Mouse (Mus musculus) small intestine, adult 2 months (tissue): ENCODE results near the gene Luc7l3. TPM values are rescaled to one million over a fixed set of nuclear protein-coding genes. Genes with fewer than 3 reads are reported as not detected.

ENCODE experiments used
- H3K27ac ChIP-seq: fragments of 200-500 bp; 2 replicates; pipeline ENCODE4 v1.5.1; 2012; ENCODE audit warnings: low read depth, low read length, control low read depth, inconsistent platforms; ENCODE audit not compliant: insufficient read depth
- H3K27me3 ChIP-seq: fragments of 200-500 bp; 2 replicates; pipeline ENCODE4 v1.6.1; 2012; ENCODE audit warnings: mild to moderate bottlenecking, moderate library complexity, low read length, inconsistent platforms; ENCODE audit not compliant: control insufficient read depth, insufficient read depth
- H3K36me3 ChIP-seq: fragments of 200-500 bp; 2 replicates; pipeline ENCODE4 v1.6.1; 2012; ENCODE audit warnings: mild to moderate bottlenecking, low read length, control low read depth, inconsistent platforms; ENCODE audit not compliant: control insufficient read depth, insufficient read depth
- H3K4me1 ChIP-seq: fragments of 200-500 bp; 2 replicates; pipeline ENCODE4 v1.6.1; 2012; ENCODE audit warnings: low read length, inconsistent platforms, mixed read lengths; ENCODE audit not compliant: control insufficient read depth, insufficient read depth, insufficient read length
- H3K4me3 ChIP-seq: fragments of 200-500 bp; 2 replicates; pipeline ENCODE4 v1.5.1; 2012; ENCODE audit warnings: low read depth, mild to moderate bottlenecking, control low read depth, inconsistent platforms, low read length, moderate library complexity
- CTCF ChIP-seq: fragments of 200-500 bp; IDR thresholded peaks from 2 replicates; pipeline ENCODE4 v1.5.1; 2012; ENCODE audit warnings: low read depth, mild to moderate bottlenecking, control low read depth, inconsistent platforms, low read length, moderate library complexity, mixed read lengths; ENCODE audit not compliant: insufficient replicate concordance, insufficient read length; ENCODE audit errors: extremely low read depth
- POLR2A ChIP-seq: fragments of 200-500 bp; IDR thresholded peaks from 2 replicates; pipeline ENCODE4 v1.6.1; 2012; ENCODE audit warnings: low read depth, mild to moderate bottlenecking, control low read depth, inconsistent platforms, low read length, moderate library complexity
- WGBS: fragments of 180-500 bp; shearing (Covaris S2); methylation state at CpG from one replicate; pipeline ENCODE4 v1.1.7; 2018; 5-methylcytosine and 5-hydroxymethylcytosine counted together
- polyA plus RNA-seq: library from polyadenylated mRNA; depleted of rRNA; stranded (reverse); fragments of >200 nt; gene quantifications from 2 replicates; pipeline ENCODE4 v1.2.3, GENCODE M21; 2012

The Luc7l3 gene
- polyA plus RNA-seq, 1 experiment = 1.4 TPM

- Histone ChIP-seq H3K27me3 (no peaks in the 10 kb centered on the region), H3K4me3 (no peak overlapping the region), H3K27ac (no peak overlapping the region), H3K4me1 (peaks cover 10% of the 10 kb centered on the region; the same call in 1 of the 2 replicates), H3K36me3 (peaks cover 3% of the 10 kb centered on the region; the same call in 1 of the 2 replicates)
- 48% methylated on average over 5 of the region's 5 CpGs for WGBS
- TF ChIP-seq CTCF (no peak), POLR2A (no peak)
Observed at GRCm38 (mm10) chr11:94318056-94318455, 3.7 kb downstream of the Luc7l3 start.

GRCm38 (mm10) chr11:94317515-94317914, 4.3 kb downstream of the Luc7l3 start:
- TF ChIP-seq POLR2A (no peak), CTCF (no peak)
- Histone ChIP-seq H3K36me3 (peaks cover 3% of the 10 kb centered on the region; the same call in 1 of the 2 replicates), H3K4me1 (peaks cover 12% of the 10 kb centered on the region; the same call in 1 of the 2 replicates), H3K27me3 (no peaks in the 10 kb centered on the region), H3K27ac (no peak overlapping the region), H3K4me3 (no peak overlapping the region)
- 17% methylated on average over 4 of the region's 4 CpGs for WGBS

GRCm38 (mm10) chr11:94317014-94317413, 4.8 kb downstream of the Luc7l3 start:
- Histone ChIP-seq H3K4me1 (peaks cover 12% of the 10 kb centered on the region; the same call in 1 of the 2 replicates), H3K4me3 (no peak overlapping the region), H3K27me3 (no peaks in the 10 kb centered on the region), H3K36me3 (peaks cover 3% of the 10 kb centered on the region; the same call in 1 of the 2 replicates), H3K27ac (no peak overlapping the region)
- no peak for TF ChIP-seq POLR2A
- no peak for TF ChIP-seq CTCF
- WGBS = 16% methylated on average over 1 of the region's 1 CpGs

GRCm38 (mm10) chr11:94316528-94316927, 5.3 kb downstream of the Luc7l3 start:
- no peaks in the 10 kb centered on the region for H3K27me3 ChIP-seq
- 46% methylated on average over 2 of the region's 2 CpGs for WGBS
- no peak for TF ChIP-seq POLR2A
- TF ChIP-seq CTCF = no peak

GRCm38 (mm10) chr11:94315308-94315707, 6.5 kb downstream of the Luc7l3 start:
- H3K36me3 ChIP-seq = peaks cover 5% of the 10 kb centered on the region; the same call in 1 of the 2 replicates
- no peak overlapping the region for H3K4me3 ChIP-seq
- no peaks in the 10 kb centered on the region for H3K27me3 ChIP-seq
- peaks cover 12% of the 10 kb centered on the region; the same call in 1 of the 2 replicates for H3K4me1 ChIP-seq
- no peak overlapping the region for H3K27ac ChIP-seq
- 38% methylated on average over 1 of the region's 1 CpGs for WGBS
- TF ChIP-seq CTCF = no peak
- no peak for TF ChIP-seq POLR2A

More at GRCm38 (mm10) chr11:94316528-94316927, 5.3 kb downstream of the Luc7l3 start:
- peaks cover 3% of the 10 kb centered on the region; the same call in 1 of the 2 replicates for H3K36me3 ChIP-seq
- H3K27ac ChIP-seq = no peak overlapping the region
- peaks cover 12% of the 10 kb centered on the region; the same call in 1 of the 2 replicates for H3K4me1 ChIP-seq
- H3K4me3 ChIP-seq = no peak overlapping the region

- H3K27ac ChIP-seq = no peak overlapping the region
- no peaks in the 10 kb centered on the region for H3K27me3 ChIP-seq
- peaks cover 6% of the 10 kb centered on the region; the same call in 1 of the 2 replicates for H3K36me3 ChIP-seq
- TF ChIP-seq CTCF (no peak), POLR2A (no peak)
- H3K4me3 ChIP-seq = no peak overlapping the region
- WGBS = 27% methylated on average over 2 of the region's 2 CpGs
- peaks cover 12% of the 10 kb centered on the region; the same call in 1 of the 2 replicates for H3K4me1 ChIP-seq
Observed at GRCm38 (mm10) chr11:94314098-94314652, 7.6 kb downstream of the Luc7l3 start.

- WGBS = 36% methylated on average over 1 of the region's 1 CpGs
- Histone ChIP-seq H3K27ac (no peak overlapping the region), H3K4me1 (peaks cover 8% of the 10 kb centered on the region; the same call in 1 of the 2 replicates), H3K27me3 (no peaks in the 10 kb centered on the region), H3K36me3 (peaks cover 8% of the 10 kb centered on the region), H3K4me3 (no peak overlapping the region)
- no peak for TF ChIP-seq CTCF
- no peak for TF ChIP-seq POLR2A
Observed at GRCm38 (mm10) chr11:94312733-94313132, 9.1 kb downstream of the Luc7l3 start.
